In genomic region chr7:62406573-62407050, GRCm38 (mm10) we compare ENCODE assay signal across 8 mouse cellular contexts. TPM values are rescaled to one million over a fixed set of nuclear protein-coding genes. Genes with fewer than 3 reads are reported as not detected.
DNase-seq lines count a peak whose midpoint lies in the region; ATAC-seq lines count a peak whose summit lies in the region.

No protein-coding gene starts in this region.

- peak overlapping the region; percentile 41 for H3K4me2 ChIP-seq in heart, embryonic 14.5 days (ENCODE audit: low read length)
- peak overlapping the region; percentile 45 for H3K4me2 ChIP-seq in forebrain, embryonic 15.5 days (replicated peaks)
- H3K4me2 ChIP-seq in midbrain, embryonic 15.5 days, result peak overlapping the region; percentile 47

- no peaks in the 10 kb centered on the region for H3K36me3 ChIP-seq in heart, embryonic 14.5 days (ENCODE audit: control insufficient read depth, insufficient read depth, low read length)
- no peaks in the 10 kb centered on the region for H3K36me3 ChIP-seq in forebrain, embryonic 15.5 days
- no peaks in the 10 kb centered on the region for H3K36me3 ChIP-seq in midbrain, embryonic 15.5 days (replicated peaks)

- H3K4me3 ChIP-seq in heart, embryonic 14.5 days (ENCODE audit: control insufficient read depth in 1 of 2, insufficient read depth in 1 of 2, low read depth in 1 of 2, low read length in 2 of 2), result no peak overlapping the region
- peak overlapping the region; percentile 35 for H3K4me3 ChIP-seq in forebrain, embryonic 15.5 days
- peak overlapping the region; percentile 30 for H3K4me3 ChIP-seq in midbrain, embryonic 15.5 days

- no peaks in the 10 kb centered on the region for H3K4me1 ChIP-seq in heart, embryonic 14.5 days (ENCODE audit: control insufficient read depth in 2 of 2, insufficient read depth in 2 of 2, low read length in 2 of 2)
- H3K4me1 ChIP-seq in forebrain, embryonic 15.5 days, result no peaks in the 10 kb centered on the region
- H3K4me1 ChIP-seq in midbrain, embryonic 15.5 days, result no peaks in the 10 kb centered on the region

- peaks cover 4% of the 10 kb centered on the region; the same call in 1 of the 2 replicates for H3K27me3 ChIP-seq in heart, embryonic 14.5 days (ENCODE audit: control insufficient read depth, insufficient read depth, low read length)
- no peaks in the 10 kb centered on the region for H3K27me3 ChIP-seq in forebrain, embryonic 15.5 days
- H3K27me3 ChIP-seq in midbrain, embryonic 15.5 days (replicated peaks), result no peaks in the 10 kb centered on the region

- no peak overlapping the region for H3K27ac ChIP-seq in heart, embryonic 14.5 days (replicated peaks in 1 of 2; ENCODE audit: control insufficient read depth in 1 of 2, insufficient read depth in 1 of 2, low read depth in 2 of 2, low read length in 2 of 2)
- H3K27ac ChIP-seq in forebrain, embryonic 15.5 days (replicated peaks), result no peak overlapping the region
- no peak overlapping the region for H3K27ac ChIP-seq in midbrain, embryonic 15.5 days

- WGBS in heart, embryonic 14.5 days, result 43% methylated on average over 19 of the region's 19 CpGs
- WGBS in forebrain, embryonic 15.5 days, result 41% methylated on average over 19 of the region's 19 CpGs
- WGBS in midbrain, embryonic 15.5 days, result 39% methylated on average over 19 of the region's 19 CpGs

- H3K9ac ChIP-seq in heart, embryonic 14.5 days (ENCODE audit: low read length), result no peak overlapping the region
- peak overlapping the region; percentile 34 for H3K9ac ChIP-seq in forebrain, embryonic 15.5 days (replicated peaks)
- peak overlapping the region; percentile 23; the same call in 1 of the 2 replicates for H3K9ac ChIP-seq in midbrain, embryonic 15.5 days

- DNase-seq in heart, adult 8-10 months (ENCODE audit: low spot score), result no peak
- DNase-seq in R1 (ENCODE audit: low read depth, low spot score), result peak; percentile 28
- no peak for DNase-seq in liver
- DNase-seq in kidney, postnatal 36 days, result no peak
- no peak for DNase-seq in layer of hippocampus, adult 18-20 months (ENCODE audit: low spot score in 2 of 2)

- no peak for ATAC-seq in heart, embryonic 14.5 days (ENCODE audit: insufficient number of reproducible peaks, insufficient read depth, low FRiP score, low read depth)
- peak; percentile 68 for ATAC-seq in forebrain, embryonic 15.5 days (replicated peaks)
- ATAC-seq in midbrain, embryonic 15.5 days (replicated peaks), result peak; percentile 58; the same call in 1 of the 2 replicates

- peaks cover 6% of the 10 kb centered on the region; the same call in 1 of the 2 replicates for H3K9me3 ChIP-seq in heart, embryonic 14.5 days (ENCODE audit: control insufficient read depth, low read length)
- H3K9me3 ChIP-seq in forebrain, embryonic 15.5 days, result no peaks in the 10 kb centered on the region
- H3K9me3 ChIP-seq in midbrain, embryonic 15.5 days, result no peaks in the 10 kb centered on the region; the same call in 1 of the 2 replicates

RNA-seq across cellular contexts. Expression of gene Mkrn3, which starts 13.3 kb away (rescaled TPM):
- polyA plus RNA-seq in heart, embryonic 14.5 days (2014; fragmentation: Nextera tagmentation; extraction: Ambion mirVana), result 1.7 and 2.6 TPM in 2 replicates
- total RNA-seq in heart, adult 8-10 months (2022), result under 1 TPM; 0.19 to 0.50 (median 0.36) TPM
- 23.2 and 23.8 TPM in 2 replicates for polyA plus RNA-seq in forebrain, embryonic 15.5 days (2015; fragmentation: Nextera tagmentation; extraction: Ambion mirVana)
- 24.6 and 24.8 TPM in 2 replicates for polyA plus RNA-seq in midbrain, embryonic 15.5 days (2015; fragmentation: Nextera tagmentation; extraction: Ambion mirVana)
- total RNA-seq in layer of hippocampus, adult 18-20 months (2021), result under 1 TPM; 0.45 to 0.53 TPM

RNA-seq across cellular contexts. Expression of gene Magel2, which starts 29.8 kb away (rescaled TPM):
- 0.20 and 0.66 TPM in 2 replicates for polyA plus RNA-seq in heart, embryonic 14.5 days (2014; fragmentation: Nextera tagmentation; extraction: Ambion mirVana)
- total RNA-seq in heart, adult 8-10 months (2022), result not detected
- polyA plus RNA-seq in forebrain, embryonic 15.5 days (2015; fragmentation: Nextera tagmentation; extraction: Ambion mirVana), result 8.7 and 11.9 TPM in 2 replicates
- 21.6 and 24.9 TPM in 2 replicates for polyA plus RNA-seq in midbrain, embryonic 15.5 days (2015; fragmentation: Nextera tagmentation; extraction: Ambion mirVana)
- total RNA-seq in layer of hippocampus, adult 18-20 months (2021), result 1 to 10 TPM; 1.3 to 1.7 TPM

RNA-seq across cellular contexts. Expression of gene Peg12, which starts 57.7 kb away (rescaled TPM):
- 6.5 and 8.8 TPM in 2 replicates for polyA plus RNA-seq in heart, embryonic 14.5 days (2014; fragmentation: Nextera tagmentation; extraction: Ambion mirVana)
- 1 to 10 TPM in 3 of 4 experiments, under 1 TPM in 1; 0.62 to 1.5 (median 1.2) TPM for total RNA-seq in heart, adult 8-10 months (2022)
- polyA plus RNA-seq in forebrain, embryonic 15.5 days (2015; fragmentation: Nextera tagmentation; extraction: Ambion mirVana), result 20.8 and 23.9 TPM in 2 replicates
- 9.8 and 11.5 TPM in 2 replicates for polyA plus RNA-seq in midbrain, embryonic 15.5 days (2015; fragmentation: Nextera tagmentation; extraction: Ambion mirVana)
- total RNA-seq in layer of hippocampus, adult 18-20 months (2021), result under 1 TPM; 0.28 to 0.42 TPM

Comparison
In these comparisons a context has a peak if more than half of its experiments do, and no peak if none do; other contexts are left out.
1. H3K4me3 ChIP-seq: peak in forebrain, embryonic 15.5 days (single experiment) and midbrain, embryonic 15.5 days (single experiment); none in heart, embryonic 14.5 days (0 of 2).
2. Peak in every context shown above with its lines, with median percentiles within 50 percentile points of each other: H3K4me2 ChIP-seq.